Mouse (Mus musculus): Measurements from ENCODE around the gene Adam3. TPM values are rescaled to one million over a fixed set of nuclear protein-coding genes. Genes with fewer than 3 reads are reported as not detected.

Gene Adam3
- polyA plus RNA-seq (2016; fragmentation: Nextera tagmentation; extraction: Ambion mirVana): not detected in 2 replicates

DNA sequence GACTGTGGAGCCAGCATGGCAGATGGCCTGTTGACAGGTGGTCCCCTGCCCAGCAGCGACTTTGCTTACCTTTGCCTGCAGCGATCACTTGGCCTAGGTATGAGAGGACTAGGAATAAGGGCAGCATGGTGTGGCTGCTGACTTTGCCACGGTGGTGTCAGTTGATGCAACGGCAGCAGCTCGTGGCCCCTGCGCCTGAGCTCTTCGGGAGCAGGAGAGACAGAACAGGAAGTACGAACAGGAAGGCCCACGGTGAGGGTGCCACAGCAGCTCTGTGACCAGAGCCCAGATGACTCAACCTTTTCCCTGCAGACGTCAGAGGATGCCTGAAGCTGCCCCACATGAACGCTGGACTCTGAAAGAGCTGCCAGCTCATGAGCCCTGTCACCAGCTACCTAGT lies at the start of gene Adam3:
Gene Adam3, minus strand, starts transcription at position 223 of the 400 bp plus-strand sequence.
- Histone ChIP-seq H3K4me3 (no peak within 1 kb of the TSS), H3K27me3 (ENCODE audit: low read depth, poor library complexity, severe bottlenecking) (no peaks in the 10 kb centered on the region), H3K27ac (replicated peaks) (no peak within 1 kb of the TSS), H3K36me3 (no peaks in the 10 kb centered on the region), H3K4me1 (peaks cover 14% of the 10 kb centered on the region), H3K9me3 (replicated peaks) (no peaks in the 10 kb centered on the region)
- WGBS: 68% methylated on average over 11 of the region's 11 CpGs
- no peak for DNase-seq (ENCODE audit: low spot score)

DNA sequence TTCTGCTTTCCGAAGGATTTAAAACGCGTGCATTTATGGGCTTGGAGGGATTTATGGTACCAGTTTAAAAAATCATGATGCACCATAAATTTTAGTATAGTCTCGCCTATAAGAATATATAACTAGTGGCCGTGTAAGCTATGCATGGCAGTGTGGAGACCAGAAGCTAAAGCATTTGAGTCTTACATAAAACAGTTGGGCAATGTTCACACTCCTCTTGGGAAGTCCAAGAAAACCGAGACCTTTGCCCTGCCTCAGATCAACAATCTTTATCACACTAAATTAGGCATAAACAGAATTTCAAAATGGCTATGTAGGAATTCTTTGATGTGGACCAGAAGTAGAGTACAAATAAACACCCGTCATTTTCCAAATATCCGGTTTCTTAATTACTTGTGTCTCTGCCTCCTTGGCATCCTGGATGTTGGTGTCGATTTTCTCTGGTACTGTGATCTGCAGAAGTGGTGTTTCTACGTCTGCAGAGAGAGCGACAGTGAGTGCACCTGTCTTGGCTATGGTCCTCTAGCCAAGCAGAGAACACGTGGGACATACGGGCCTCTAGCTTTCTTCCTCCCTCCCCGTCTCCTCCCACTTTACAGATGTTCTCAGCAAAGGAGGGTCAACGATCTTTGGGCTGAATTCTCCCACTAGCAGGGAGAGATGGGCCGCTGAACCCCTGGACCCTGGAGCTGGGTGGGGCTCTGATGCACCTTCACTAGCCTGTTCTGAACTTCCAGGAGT lies 596 bp downstream of the Adam3 start:
- Histone ChIP-seq H3K36me3 (no peaks in the 10 kb centered on the region), H3K4me1 (peaks cover 14% of the 10 kb centered on the region), H3K27ac (replicated peaks) (no peak overlapping the region), H3K4me3 (no peak overlapping the region), H3K27me3 (ENCODE audit: low read depth, poor library complexity, severe bottlenecking) (no peaks in the 10 kb centered on the region), H3K9me3 (replicated peaks) (no peaks in the 10 kb centered on the region)
- DNase-seq (ENCODE audit: low spot score): no peak
- WGBS: 76% methylated on average over 16 of the region's 16 CpGs

Other genes with a start within 250 kb of the Adam3 start
- gene Adam5, start 98.5 kb upstream of the Adam3 start, polyA plus RNA-seq (2016; fragmentation: Nextera tagmentation; extraction: Ambion mirVana): 0.17 and 0.37 TPM in 2 replicates

Data from midbrain, embryonic 10.5 days (tissue).